Mouse (Mus musculus) ES-CJ7 (cell line): ENCODE results near the gene Dnah14.

Experiments
- DNase-seq: peaks from one replicate; pipeline ENCODE4 v3.0.0; 2011; ENCODE audit warnings: low read depth, low spot score

The Dnah14 gene

GRCm38 (mm10) chr1:181852466-181852865 lies 276.1 kb downstream of the Dnah14 start:
- no peak for DNase-seq

DNA sequence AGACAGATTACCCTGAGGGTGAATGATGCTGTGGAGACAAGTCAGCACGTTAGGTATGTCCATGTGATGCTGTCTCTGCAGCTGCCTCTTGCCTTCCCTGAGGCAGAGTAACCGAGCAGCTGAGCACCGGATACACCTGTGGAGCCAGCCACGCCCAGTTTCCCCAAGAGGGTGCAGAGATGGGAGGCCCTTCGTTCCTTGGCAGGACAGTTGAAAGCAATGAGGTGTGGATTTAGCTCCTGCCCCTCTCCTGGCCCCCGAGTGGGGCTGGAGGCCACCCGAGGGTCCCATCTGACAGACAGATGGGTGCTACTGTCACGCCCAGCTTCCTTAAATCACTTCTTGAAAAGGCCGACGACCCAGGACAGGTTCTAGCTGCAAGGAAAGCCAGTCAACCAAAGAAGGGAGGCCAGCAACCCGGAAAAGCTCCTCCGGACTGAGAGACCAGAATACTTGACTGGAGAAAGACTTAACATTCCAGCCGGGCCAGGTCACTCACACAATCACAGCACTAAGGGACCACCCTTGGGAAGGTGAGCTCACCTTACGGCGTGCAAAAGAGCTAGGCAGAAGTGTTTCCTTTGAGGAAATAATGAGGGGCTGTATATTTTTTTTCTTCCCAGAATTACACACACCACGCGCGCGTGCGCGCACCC lies 276.9 kb downstream of the Dnah14 start:
- peak; percentile 80 for DNase-seq

DNA sequence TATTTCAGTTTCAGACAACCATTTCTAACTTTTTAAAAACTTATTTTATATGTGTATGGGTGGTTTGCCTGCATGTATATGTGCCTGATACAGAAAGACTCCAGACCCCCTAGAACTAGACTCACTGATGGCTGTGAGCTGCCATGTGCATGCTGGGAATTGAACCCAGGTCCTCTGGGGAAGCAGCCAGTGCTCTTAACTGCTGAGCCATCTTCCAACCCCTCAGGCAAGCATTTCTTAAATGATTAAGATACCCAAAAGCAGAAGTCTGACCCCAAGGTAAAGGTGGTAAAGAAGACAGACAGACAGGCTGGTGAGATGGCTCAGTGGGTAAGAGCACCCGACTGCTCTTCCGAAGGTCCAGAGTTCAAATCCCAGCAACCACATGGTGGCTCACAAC lies 278.5 kb downstream of the Dnah14 start:
- no peak for DNase-seq

GRCm38 (mm10) chr1:181856329-181856728 lies 280.0 kb downstream of the Dnah14 start:
- DNase-seq, result no peak

- peak; percentile 98 for DNase-seq
These were observed 284.3 kb downstream of the Dnah14 start for GRCm38 (mm10) chr1:181860659-181861058.

GRCm38 (mm10) chr1:181861181-181861902 lies 285.0 kb downstream of the Dnah14 start:
- DNase-seq, result no peak

DNA sequence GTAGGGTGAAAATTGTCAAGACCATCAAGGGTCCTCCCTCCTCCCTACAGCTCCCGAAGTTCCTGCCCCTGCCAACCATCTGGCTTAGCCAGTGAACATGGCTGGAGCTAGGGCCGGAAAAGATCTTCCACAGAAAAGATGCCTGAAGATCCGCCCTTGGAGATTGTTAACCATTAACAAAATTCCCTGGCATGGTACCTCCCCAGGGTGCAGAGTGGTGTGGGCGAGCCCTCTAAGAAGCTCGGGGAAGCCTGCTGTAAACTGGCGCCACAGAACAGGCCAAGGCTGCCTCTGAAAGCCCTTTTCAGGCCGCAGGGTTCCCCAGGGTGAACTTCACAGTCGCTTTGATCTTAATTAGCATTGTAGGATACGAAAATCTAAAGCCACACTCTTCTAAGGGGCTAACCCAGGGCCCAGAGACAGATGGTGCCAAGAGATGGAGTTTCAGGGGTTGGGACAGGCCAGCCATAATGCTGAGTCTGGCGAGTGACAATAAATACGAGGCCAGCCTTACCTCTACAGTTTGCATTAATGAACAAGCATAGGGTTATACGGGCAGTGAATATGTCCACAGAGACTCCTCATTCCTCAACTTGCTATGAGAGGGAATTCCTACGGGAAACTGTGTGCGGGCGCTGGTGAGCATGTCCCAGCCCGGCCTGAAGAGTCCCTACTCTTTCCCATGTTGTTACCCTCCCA lies 286.5 kb downstream of the Dnah14 start:
- DNase-seq, result no peak

- peak; percentile 59 for DNase-seq
These were observed 287.1 kb downstream of the Dnah14 start for GRCm38 (mm10) chr1:181863431-181863830.
